Mouse (Mus musculus) heart, adult 2 months (tissue): ENCODE results near the gene Ptprn2. TPM values are rescaled to one million over a fixed set of nuclear protein-coding genes. Genes with fewer than 3 reads are reported as not detected.

Experiments
- DNase-seq, 2 experiments: peaks; one replicate each; pipeline ENCODE4 v3.0.0; 2021
- H3K27ac ChIP-seq: fragments of 200-600 bp; 2 replicates; pipeline ENCODE4 v1.8.1; 2022
- H3K27me3 ChIP-seq: fragments of 200-500 bp; 2 replicates; pipeline ENCODE4 v1.6.1; 2012; ENCODE audit warnings: mild to moderate bottlenecking, low read length, inconsistent platforms, mixed read lengths; ENCODE audit not compliant: control insufficient read depth, insufficient read depth
- H3K36me3 ChIP-seq: fragments of 200-500 bp; 2 replicates; pipeline ENCODE4 v1.6.1; 2012; ENCODE audit warnings: low read length, inconsistent platforms; ENCODE audit not compliant: control insufficient read depth, insufficient read depth
- H3K4me1 ChIP-seq: fragments of 200-500 bp; 2 replicates; pipeline ENCODE4 v1.6.1; 2011; ENCODE audit warnings: low read length; ENCODE audit not compliant: control insufficient read depth, insufficient read depth
- H3K4me3 ChIP-seq: fragments of 200-600 bp; 2 replicates; pipeline ENCODE4 v1.8.1; 2022
- H3K79me2 ChIP-seq: fragments of 200-500 bp; replicated peaks from 2 replicates; pipeline ENCODE4 v1.6.1; 2012; ENCODE audit warnings: mild to moderate bottlenecking, inconsistent platforms, low read length, moderate library complexity, mixed read lengths; ENCODE audit not compliant: control insufficient read depth, insufficient read depth
- H3K9ac ChIP-seq: fragments of 200-500 bp; 2 replicates; pipeline ENCODE4 v1.6.1; 2012; ENCODE audit warnings: low read depth, mild to moderate bottlenecking, control low read depth, inconsistent platforms, low read length, mixed read lengths
- CTCF ChIP-seq: fragments of 200-600 bp; IDR thresholded peaks from 2 replicates; pipeline ENCODE4 v1.8.1; 2022; ENCODE audit warnings: antibody characterized with exemption, mild to moderate bottlenecking, moderate library complexity
- EP300 ChIP-seq: fragments of 200-500 bp; IDR thresholded peaks from 2 replicates; pipeline ENCODE4 v1.6.1; 2011; ENCODE audit warnings: low read depth, low read length, control low read depth; ENCODE audit not compliant: insufficient read depth
- POLR2A ChIP-seq: fragments of 200-500 bp; IDR thresholded peaks from 2 replicates; pipeline ENCODE4 v1.6.1; 2011; ENCODE audit warnings: mild to moderate bottlenecking, low read depth, low read length, control low read depth; ENCODE audit not compliant: insufficient read depth
- WGBS: fragments of 180-500 bp; shearing (Covaris S2); methylation state at CpG from one replicate; pipeline ENCODE4 v1.1.7; 2018; 5-methylcytosine and 5-hydroxymethylcytosine counted together
- intact Hi-C: fragments of 180-260 bp; cut with DNase I; formaldehyde crosslinking; loops from one replicate; pipeline ENCODE4 v1.15.1; 2025
- polyA plus RNA-seq: library from polyadenylated mRNA; depleted of rRNA; stranded (reverse); fragments of >200 nt; gene quantifications from 2 replicates; pipeline ENCODE4 v1.2.3, GENCODE M21; 2012
- total RNA-seq, 2 experiments: library from RNA; stranded (reverse); gene quantifications; 2 replicates each; pipeline ENCODE4 v1.2.3; 2021

The Ptprn2 gene
- total and polyA plus RNA-seq, 3 experiments, result 0.21 to 0.23 TPM; not detected in 1

GRCm38 (mm10) chr12:117172885-117173529 is 687.5 kb downstream of the Ptprn2 start:
- H3K27ac ChIP-seq, result no peak overlapping the region
- WGBS, result 62% methylated on average over 11 of the region's 11 CpGs
- no peaks in the 10 kb centered on the region for H3K79me2 ChIP-seq
- intact Hi-C loops, result no loop called here
- H3K9ac ChIP-seq, result no peak overlapping the region
- no peak for DNase-seq
- H3K4me1 ChIP-seq, result no peaks in the 10 kb centered on the region
- TF ChIP-seq POLR2A, result no peak
- H3K4me3 ChIP-seq, result no peak overlapping the region
- H3K36me3 ChIP-seq, result no peaks in the 10 kb centered on the region
- no peaks in the 10 kb centered on the region for H3K27me3 ChIP-seq

DNA sequence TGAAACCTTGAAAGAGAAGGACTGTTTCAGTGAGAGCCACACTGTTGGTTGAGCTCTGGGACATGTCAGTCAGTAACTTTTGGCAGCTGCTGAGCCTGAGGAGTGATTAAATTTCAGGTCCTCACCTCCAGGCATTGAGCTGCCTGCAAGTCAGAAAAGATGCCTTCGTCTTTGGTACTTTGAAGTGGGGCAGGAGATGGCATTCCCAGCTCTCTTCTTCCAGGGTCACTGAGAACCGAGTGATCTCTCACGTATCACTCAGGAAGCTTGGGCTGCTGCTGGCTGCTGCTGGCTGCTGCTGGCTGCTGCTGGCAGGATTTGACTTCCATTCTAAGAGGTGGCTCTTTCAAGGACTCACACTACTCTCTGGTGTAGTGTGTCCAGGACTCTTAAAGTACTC is 688.7 kb downstream of the Ptprn2 start:
- Histone ChIP-seq H3K36me3 (no peaks in the 10 kb centered on the region), H3K4me3 (no peak overlapping the region), H3K79me2 (no peaks in the 10 kb centered on the region), H3K9ac (no peak overlapping the region), H3K27me3 (no peaks in the 10 kb centered on the region), H3K4me1 (no peaks in the 10 kb centered on the region), H3K27ac (no peak overlapping the region)
- intact Hi-C loops, result no loop called here
- WGBS, result 20% methylated on average over 3 of the region's 3 CpGs
- no peak for DNase-seq
- TF ChIP-seq POLR2A (no peak), CTCF (no peak)

DNA sequence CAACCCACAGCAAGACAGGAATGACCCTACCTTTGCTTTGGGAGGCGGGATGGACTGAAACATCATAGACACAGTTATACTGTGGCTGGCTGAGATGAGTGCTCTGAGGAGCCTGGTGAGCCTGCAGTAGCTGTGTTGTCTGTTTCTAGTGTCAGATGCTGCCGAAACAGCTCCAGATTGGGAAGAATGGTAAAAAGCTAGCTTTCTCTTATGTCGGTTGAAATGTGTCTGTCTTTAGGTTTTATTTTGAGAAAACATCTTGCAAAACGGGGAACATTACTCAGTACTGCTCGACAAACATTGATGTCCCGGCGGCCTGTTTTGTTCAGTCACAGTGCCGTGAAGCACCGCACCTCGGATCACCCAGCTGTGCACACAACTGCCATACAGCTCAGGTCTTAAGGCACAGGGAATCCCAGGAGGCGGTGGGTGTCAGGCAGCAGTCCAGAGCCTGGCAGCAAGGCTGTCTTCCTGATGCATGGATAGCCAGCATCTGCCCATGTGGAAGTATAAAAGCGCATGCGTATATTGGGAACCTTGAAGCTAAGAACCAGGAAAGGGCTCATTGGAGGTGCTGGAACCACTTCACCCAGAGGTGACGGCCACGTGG is 689.7 kb downstream of the Ptprn2 start:
- no peaks in the 10 kb centered on the region for H3K27me3 ChIP-seq
- intact Hi-C loops, result no loop called here
- WGBS, result 91% methylated on average over 15 of the region's 15 CpGs
- H3K4me1 ChIP-seq, result no peaks in the 10 kb centered on the region
- DNase-seq, result no peak
- H3K36me3 ChIP-seq, result no peaks in the 10 kb centered on the region
- H3K9ac ChIP-seq, result no peak overlapping the region
- TF ChIP-seq POLR2A (no peak), CTCF (no peak), EP300 (no peak)
- H3K4me3 ChIP-seq, result no peak overlapping the region
- H3K79me2 ChIP-seq, result no peaks in the 10 kb centered on the region
- H3K27ac ChIP-seq, result no peak overlapping the region

DNA sequence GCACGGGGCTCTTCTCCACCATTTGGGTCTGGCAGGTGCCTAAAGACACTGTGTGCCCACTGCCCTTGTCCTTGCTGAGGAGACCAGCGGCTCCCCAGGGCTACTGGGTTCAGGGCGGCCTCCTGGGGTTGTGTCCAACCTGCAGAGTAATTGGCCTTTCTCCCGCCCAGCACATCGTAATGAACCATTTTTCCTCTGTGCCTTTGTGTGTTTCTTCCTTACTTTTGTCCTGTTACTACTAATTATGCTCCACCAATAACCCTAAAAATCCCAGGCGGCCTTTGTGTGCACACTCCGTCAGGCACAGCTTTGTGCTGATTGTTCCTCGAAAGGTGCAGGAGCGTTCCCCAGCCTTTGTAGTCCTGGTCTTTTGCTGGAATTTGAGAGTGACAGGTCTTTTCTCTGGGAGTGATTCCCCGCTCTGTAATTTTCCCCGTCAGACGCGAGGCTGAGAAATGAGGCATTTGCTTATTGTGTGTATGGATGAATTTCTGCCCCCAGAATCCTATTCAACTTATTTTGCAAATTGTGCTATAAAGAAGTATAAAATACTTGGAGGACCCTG is 690.8 kb downstream of the Ptprn2 start:
- 85% methylated on average over 13 of the region's 13 CpGs for WGBS
- no peaks in the 10 kb centered on the region for H3K36me3 ChIP-seq
- intact Hi-C loops, result no loop called here
- TF ChIP-seq CTCF (no peak), POLR2A (no peak), EP300 (no peak)
- no peaks in the 10 kb centered on the region for H3K79me2 ChIP-seq
- H3K4me3 ChIP-seq, result no peak overlapping the region
- no peak overlapping the region for H3K9ac ChIP-seq
- H3K27ac ChIP-seq, result no peak overlapping the region
- DNase-seq, result no peak
- no peaks in the 10 kb centered on the region for H3K4me1 ChIP-seq
- H3K27me3 ChIP-seq, result no peaks in the 10 kb centered on the region

GRCm38 (mm10) chr12:117187167-117187566 is 701.6 kb downstream of the Ptprn2 start:
- Histone ChIP-seq H3K4me1 (no peaks in the 10 kb centered on the region), H3K27ac (no peak overlapping the region), H3K27me3 (no peaks in the 10 kb centered on the region), H3K4me3 (no peak overlapping the region), H3K9ac (no peak overlapping the region), H3K36me3 (no peaks in the 10 kb centered on the region), H3K79me2 (no peaks in the 10 kb centered on the region)
- WGBS, result 76% methylated on average over 3 of the region's 3 CpGs
- TF ChIP-seq EP300 (no peak), CTCF (peak; percentile 9; the same call in 1 of the 2 replicates), POLR2A (no peak)
- intact Hi-C loops, result no loop called here
- no peak for DNase-seq

DNA sequence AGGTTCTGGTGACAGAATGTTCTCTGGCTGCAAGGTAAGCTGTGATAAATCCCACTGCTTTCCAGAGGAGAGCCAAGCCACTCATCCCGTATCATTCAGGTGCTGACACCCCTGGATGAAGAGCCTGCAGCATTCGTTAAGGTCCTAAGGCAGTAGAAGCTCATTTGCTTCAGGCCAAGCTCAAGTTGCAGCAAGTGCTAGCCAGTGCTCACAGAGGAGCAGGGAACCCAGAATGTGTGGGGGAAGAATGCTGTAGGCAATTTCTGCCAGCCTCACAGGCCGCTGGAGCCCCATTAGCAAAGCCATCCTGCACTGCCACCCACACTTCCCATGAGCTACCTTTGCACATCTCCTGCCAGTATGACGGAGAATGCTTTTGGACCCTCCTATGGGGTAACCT is 706.5 kb downstream of the Ptprn2 start:
- Histone ChIP-seq H3K4me1 (no peaks in the 10 kb centered on the region), H3K9ac (no peak overlapping the region), H3K27me3 (no peaks in the 10 kb centered on the region), H3K27ac (no peak overlapping the region), H3K36me3 (no peaks in the 10 kb centered on the region), H3K79me2 (no peaks in the 10 kb centered on the region), H3K4me3 (no peak overlapping the region)
- TF ChIP-seq EP300 (no peak), CTCF (no peak), POLR2A (no peak)
- no peak for DNase-seq
- intact Hi-C loops, result no loop called here
- 79% methylated on average over 4 of the region's 4 CpGs for WGBS
